Mouse (Mus musculus) urinary bladder, postnatal 36 days (tissue): ENCODE results near the gene Arap1.

Experiments
- DNase-seq, 2 experiments: peaks; one replicate each; pipeline ENCODE4 v3.0.0; 2022; ENCODE audit warnings: low spot score in 2 of 2, mixed read lengths in 1 of 2

Arap1 gene

DNA sequence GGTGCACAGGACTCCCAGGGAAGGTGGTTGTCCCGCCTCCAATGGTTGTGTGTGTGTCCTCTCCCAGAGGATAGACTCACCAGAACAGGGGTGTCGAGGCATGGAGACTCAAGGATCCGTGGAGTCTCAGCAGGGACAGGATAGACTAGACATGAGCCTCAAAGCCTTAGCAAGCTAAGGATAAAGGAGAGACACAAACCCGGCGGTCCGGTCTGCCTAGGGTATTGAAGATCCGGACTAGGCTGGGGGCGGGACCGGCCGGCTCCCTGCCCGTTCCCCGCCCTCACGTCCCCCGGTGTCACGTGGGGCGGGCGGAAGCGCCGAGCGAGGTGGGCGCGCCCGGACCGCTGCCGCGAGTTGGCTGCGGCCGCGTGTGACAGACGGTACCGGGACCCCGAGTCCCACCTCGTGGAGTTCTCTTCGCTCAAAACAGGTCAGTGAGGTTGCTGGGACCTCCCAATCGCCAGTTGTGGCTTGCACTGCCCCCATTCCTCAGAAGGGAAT lies at the start of gene Arap1:
Gene Arap1, plus strand, starts transcription at position 301 of the 504 bp plus-strand sequence.
- DNase-seq = peak; percentile 55 to 70

DNA sequence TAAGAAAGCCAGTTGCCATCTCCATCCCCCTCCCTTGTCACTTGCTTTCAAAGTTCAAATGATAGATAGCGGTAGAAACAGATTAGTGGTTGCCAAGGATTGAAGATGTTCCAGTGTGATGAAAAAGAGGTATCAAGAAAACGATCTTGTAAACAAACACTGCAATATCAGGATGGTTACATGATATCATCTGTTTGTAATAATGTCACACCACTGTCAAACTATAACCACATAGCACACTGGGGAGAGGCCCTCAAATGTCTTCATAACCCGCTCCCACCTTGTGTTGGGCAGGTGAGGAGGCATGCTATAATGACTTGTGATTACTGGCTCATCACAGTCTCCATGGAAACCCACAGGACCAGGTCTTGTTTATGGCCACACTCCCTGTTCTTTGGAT lies 49.5 kb upstream of the Arap1 start:
- no peak for DNase-seq

DNA sequence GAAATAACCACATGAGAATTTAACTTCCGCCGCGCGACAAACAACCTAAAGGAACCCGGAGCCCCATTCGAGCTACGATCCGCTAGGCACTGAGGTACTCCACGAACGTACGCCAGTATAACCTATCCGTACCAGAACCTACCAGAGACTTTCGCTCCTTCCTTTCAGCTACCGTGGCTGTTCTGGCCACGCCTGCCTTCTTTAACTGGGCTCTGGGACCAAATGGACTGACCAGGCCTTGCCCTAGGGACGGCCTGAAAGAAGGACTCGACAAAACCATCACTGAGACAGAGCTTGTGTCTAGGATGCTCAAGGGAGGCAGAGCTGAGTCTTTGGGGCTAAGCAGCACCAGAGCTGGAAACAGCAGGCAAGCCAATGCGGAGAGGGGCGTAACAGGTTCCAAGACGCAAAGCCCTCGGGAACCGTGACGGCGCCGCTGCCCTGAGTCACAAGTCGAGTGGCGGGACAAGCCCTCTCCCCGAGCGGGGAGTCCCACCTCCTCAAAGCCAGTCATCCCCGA lies 46.4 kb upstream of the Arap1 start:
- DNase-seq = no peak

DNA sequence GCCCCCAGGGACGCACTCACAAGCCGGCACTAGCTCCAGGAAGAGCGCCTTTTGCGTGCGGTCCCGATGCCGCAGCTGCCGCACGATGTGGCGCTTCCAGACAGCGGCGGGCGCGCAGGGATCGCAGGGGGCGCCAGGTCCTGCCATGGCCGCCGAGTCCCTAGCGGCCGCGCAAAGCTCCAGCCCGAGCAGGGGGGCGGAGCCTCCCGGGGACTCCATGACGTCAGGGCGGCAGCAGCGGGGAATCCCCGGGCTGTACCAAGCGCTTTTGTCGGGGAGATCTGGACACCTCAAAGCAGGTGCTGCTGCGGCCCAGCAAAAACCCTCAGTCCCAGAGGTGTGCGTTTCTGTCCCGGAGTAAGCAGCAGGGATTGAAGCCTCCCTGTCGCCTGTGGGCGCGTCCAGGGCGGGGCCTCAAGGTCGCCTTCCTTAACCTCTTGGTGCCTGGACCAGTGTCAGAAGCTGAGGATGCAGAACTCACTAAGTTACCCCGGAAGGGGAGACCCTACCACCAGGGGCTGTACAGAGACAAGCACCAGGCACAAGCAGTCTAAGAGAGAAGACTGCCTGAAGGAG lies 45.9 kb upstream of the Arap1 start, which contains the start of gene Atg16l2:
Gene Atg16l2, minus strand, starts transcription at position 371 of the 576 bp plus-strand sequence.
- DNase-seq = peak; percentile 91 to 93

DNA sequence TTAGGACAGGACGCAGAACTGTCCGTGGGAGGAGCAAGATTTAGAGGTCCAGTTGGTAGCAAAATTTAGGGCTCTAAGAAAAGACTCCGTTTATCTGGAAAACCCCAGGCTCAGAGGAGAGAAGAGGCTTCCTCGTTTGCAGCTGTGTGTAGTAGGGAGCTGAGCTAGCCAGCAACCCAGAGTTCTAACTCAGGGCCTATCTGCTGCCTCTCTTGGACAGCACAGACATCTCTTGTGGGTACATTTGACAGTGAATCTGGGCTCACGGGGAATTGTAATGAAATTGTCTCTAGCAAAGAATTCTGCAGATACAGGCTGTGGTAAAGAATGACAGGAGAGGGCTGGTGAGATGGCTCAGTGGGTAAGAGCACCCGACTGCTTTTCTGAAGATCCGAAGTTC lies 45.2 kb upstream of the Arap1 start:
- no peak for DNase-seq

GRCm38 (mm10) chr7:101306841-101307240 lies 41.0 kb upstream of the Arap1 start:
- DNase-seq = no peak

- DNase-seq = no peak
These were observed 37.9 kb upstream of the Arap1 start for GRCm38 (mm10) chr7:101309985-101310326.

GRCm38 (mm10) chr7:101310327-101311028 lies 37.4 kb upstream of the Arap1 start:
- DNase-seq = peak; percentile 95 to 96

GRCm38 (mm10) chr7:101311061-101311460 lies 36.8 kb upstream of the Arap1 start:
- DNase-seq = no peak

GRCm38 (mm10) chr7:101313033-101313432 lies 34.8 kb upstream of the Arap1 start:
- DNase-seq = no peak

DNA sequence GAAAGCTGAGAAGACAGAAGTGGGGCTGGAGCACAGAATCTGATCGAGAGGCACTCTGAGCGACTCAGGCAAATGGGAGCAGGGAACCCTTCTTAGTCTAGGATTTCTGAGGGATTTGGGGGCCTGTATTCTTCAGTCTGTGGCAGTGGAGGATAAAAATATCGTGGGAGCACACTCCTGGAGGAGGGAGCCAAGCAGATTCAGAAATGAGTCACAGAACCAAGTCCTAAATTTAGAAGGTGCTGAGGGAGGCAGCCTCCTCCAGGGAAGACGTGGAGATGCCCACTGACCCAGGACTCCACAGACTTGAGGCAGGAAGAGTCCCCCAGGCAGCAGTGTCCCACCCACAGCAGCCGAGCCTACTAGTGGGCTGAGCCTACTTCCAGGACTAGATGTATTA lies 33.5 kb upstream of the Arap1 start:
- DNase-seq = no peak

- no peak for DNase-seq
These were observed 32.2 kb upstream of the Arap1 start for GRCm38 (mm10) chr7:101315699-101316098.

- DNase-seq = no peak
These were observed 31.3 kb upstream of the Arap1 start for GRCm38 (mm10) chr7:101316591-101317001.

GRCm38 (mm10) chr7:101317014-101317413 lies 30.9 kb upstream of the Arap1 start, which contains the start of gene Stard10:
Gene Stard10 (plus strand): TSS chr7:101317086.
- no peak for DNase-seq

- DNase-seq = no peak
These were observed 29.0 kb upstream of the Arap1 start for GRCm38 (mm10) chr7:101318848-101319247.

- DNase-seq = no peak
These were observed 28.1 kb upstream of the Arap1 start for GRCm38 (mm10) chr7:101319796-101320195.

GRCm38 (mm10) chr7:101320399-101321217 lies 27.3 kb upstream of the Arap1 start:
- DNase-seq = no peak

DNA sequence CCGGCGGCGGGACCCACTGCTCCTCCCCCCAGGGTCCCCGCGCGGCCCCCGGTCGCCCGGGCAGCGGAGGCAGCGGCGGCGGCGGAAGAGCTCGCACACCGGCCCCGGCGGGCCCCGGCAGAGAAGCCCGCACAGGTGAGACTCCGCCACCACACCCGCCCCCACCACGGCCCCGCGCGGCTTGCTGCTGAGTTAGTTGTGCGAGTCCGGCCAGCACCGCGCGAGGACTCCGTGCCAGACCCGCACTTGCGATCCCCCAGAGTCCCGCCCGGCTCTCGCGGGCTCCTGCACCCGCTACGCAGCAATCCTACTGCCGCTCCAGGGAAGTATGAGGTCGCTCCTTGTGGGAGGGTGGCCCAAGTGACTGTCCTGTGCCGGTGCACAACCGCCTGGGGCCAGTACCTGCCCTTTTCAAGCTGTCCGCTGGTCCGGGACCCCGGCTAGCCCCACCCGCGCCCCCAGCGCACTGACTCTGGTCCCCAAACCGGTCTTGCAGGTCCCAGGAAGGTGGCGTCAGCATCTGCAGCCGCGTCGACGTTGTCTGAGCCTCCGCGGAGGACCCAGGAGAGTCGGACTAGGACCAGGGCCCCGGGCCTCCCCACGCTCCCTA lies 26.5 kb upstream of the Arap1 start:
- peak; percentile 73 for DNase-seq

GRCm38 (mm10) chr7:101323141-101323594 lies 24.7 kb upstream of the Arap1 start:
- DNase-seq = no peak

GRCm38 (mm10) chr7:101324142-101324962 lies 23.5 kb upstream of the Arap1 start:
- no peak for DNase-seq

DNA sequence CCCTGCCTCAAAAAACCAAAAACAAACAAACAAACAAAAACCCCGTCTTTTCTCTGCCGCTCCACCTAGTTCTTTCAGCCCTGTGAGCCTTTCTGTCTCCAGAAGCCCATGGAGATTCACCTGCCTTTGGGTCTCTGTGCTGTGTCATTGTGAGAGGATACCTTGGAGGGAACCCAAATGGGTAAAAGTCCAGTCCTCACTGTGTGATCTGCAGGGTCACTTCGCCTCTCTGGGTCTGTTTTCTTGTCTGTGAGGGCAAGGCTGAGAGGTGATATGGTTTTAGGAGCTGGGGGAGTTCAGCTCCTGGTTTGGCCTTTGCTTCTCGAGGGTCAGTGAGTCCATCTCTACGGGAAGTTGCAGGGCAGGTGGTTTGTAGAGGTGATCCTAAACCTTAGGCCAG lies 21.9 kb upstream of the Arap1 start:
- no peak for DNase-seq
